Mouse (Mus musculus) stomach, postnatal 0 days (tissue): ENCODE measurements around the gene Ccdc188.

Experiments
- CTCF ChIP-seq: IDR thresholded peaks from 2 replicates; pipeline ENCODE4 v1.5.1; 2016; ENCODE audit warnings: antibody characterized with exemption, low read depth, mild to moderate bottlenecking, moderate library complexity
- EP300 ChIP-seq: optimal IDR thresholded peaks from 2 replicates; pipeline ENCODE3; 2016; ENCODE audit warnings: antibody characterized with exemption

DNA sequence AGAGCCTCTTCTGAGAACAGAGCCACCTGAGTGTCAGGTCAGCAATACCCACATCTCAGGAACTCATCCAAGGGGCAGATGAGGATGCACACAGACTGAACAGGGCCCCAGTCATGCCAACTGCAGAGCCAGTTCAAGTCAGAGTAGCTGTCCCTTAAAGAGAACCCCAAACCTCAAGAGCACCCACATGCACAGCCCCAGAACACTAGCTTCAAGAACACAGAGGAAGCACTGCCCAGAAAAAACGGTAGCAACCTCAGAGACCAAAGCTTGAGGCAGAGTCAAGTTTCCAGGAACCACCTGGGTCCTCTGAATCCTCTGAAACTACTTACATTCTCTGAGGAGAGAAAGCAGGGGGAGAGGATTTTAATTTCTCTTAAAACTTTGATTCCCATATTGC, 15.8 kb downstream of the Ccdc188 start:
- TF ChIP-seq EP300 (no peak), CTCF (no peak)
